ENCODE assay signal across 19 mouse cellular contexts in the genomic region with DNA sequence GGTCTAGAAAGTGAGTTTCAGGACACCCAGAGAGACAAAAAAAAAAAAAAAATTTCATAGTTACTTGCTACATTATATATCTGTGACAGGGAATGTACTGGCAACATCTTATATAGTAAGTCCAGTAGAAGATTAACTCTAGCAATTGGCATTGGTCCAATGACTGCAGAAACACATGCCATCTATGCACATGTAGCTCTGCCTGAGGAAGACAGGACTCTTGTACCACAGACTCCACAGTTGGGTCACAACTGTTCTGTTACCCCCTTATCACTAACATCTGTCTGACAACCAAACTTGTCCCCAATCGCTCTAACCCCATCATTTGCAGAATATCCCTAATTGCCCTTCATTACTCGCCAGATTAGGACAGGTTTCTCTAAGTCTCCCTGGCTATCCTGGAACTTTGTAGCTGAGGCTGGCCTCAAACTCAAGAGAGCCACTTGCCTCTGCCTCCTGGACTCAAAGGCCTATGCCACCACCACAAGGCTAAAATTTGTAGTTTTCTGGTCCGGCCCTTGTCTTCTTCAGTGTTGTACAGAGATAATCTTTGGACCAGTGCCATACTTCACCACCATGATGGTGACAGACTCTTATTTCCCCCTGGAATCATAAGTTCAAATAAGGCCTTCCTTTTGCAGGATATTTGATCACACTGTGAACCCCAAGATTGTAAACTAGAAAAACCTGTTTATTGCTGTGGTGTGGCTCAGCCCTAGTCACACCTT. TPM values are rescaled to one million over a fixed set of nuclear protein-coding genes. Genes with fewer than 3 reads are reported as not detected.
A peak's percentile ranks its signal among the peaks of the same experiment; 100 is the strongest.
DNase-seq lines count a peak whose midpoint lies in the region; ATAC-seq and TF ChIP-seq lines count a peak whose summit lies in the region.
"Had no signal": no experiment of that assay in that cellular context is flagged by ENCODE, and none has a peak within 500 bp of the region (broad histone marks: within the 10 kb centered on the region; RNA-seq: fewer than 3 reads in every experiment).

No protein-coding gene starts in this region.

- DNase-seq in embryonic facial prominence, embryonic 14.5 days (ENCODE audit: low spot score), result peak; percentile 29
- DNase-seq in embryonic facial prominence, embryonic 10.5 days (ENCODE audit: low spot score), result no peak
- peak; percentile 58 for DNase-seq in lung, embryonic 14.5 days
- no peak for DNase-seq in lung, adult 18-20 months
- DNase-seq in liver, embryonic 14.5 days (ENCODE audit: low read depth in 3 of 3, low spot score in 3 of 3), result no peak
- DNase-seq in stomach, postnatal 0 days (ENCODE audit: low spot score), result no peak
- DNase-seq in spleen, postnatal 4 days (ENCODE audit: low spot score in 2 of 2), result no peak
- no peak for DNase-seq in adrenal gland, postnatal 14 days
- DNase-seq: cerebellum, adult 2 months; embryo, embryonic 11 days; forebrain, postnatal 0 days; gastrocnemius, adult 2 months; heart, postnatal 36 days; retina, postnatal 1 day; thymus, postnatal 25 days had no signal

- no peak for TF ChIP-seq CTCF in lung, embryonic 14.5 days (IDR thresholded peaks at IDR 0.05; ENCODE audit: low read depth)
- TF ChIP-seq CTCF in liver, embryonic 14.5 days (IDR thresholded peaks at IDR 0.05; ENCODE audit: low read depth), result no peak
- no peak for TF ChIP-seq CTCF in stomach, postnatal 0 days (IDR thresholded peaks at IDR 0.05; ENCODE audit: low read depth)

- no peak overlapping the region for H3K4me2 ChIP-seq in embryonic facial prominence, embryonic 14.5 days (ENCODE audit: low read depth, low read length)
- H3K4me2 ChIP-seq in lung, embryonic 14.5 days, result no peak overlapping the region
- H3K4me2 ChIP-seq in liver, embryonic 14.5 days (ENCODE audit: low read depth), result peak overlapping the region; percentile 28; the same call in 1 of the 2 replicates
- H3K4me2 ChIP-seq in stomach, postnatal 0 days (replicated peaks; ENCODE audit: low read depth), result no peak overlapping the region
- H3K4me2 ChIP-seq: limb, embryonic 13.5 days; neural tube, embryonic 13.5 days had no signal

- no peaks in the 10 kb centered on the region for H3K4me1 ChIP-seq in embryonic facial prominence, embryonic 14.5 days (ENCODE audit: control insufficient read depth, insufficient read depth, low read length)
- peaks cover 5% of the 10 kb centered on the region; the same call in 1 of the 2 replicates for H3K4me1 ChIP-seq in embryonic facial prominence, embryonic 10.5 days
- H3K4me1 ChIP-seq in lung, embryonic 14.5 days (ENCODE audit: insufficient read depth), result no peaks in the 10 kb centered on the region
- H3K4me1 ChIP-seq in liver, embryonic 14.5 days (replicated peaks; ENCODE audit: control insufficient read depth in 2 of 2, insufficient read depth in 2 of 2, low read length in 1 of 2), result peaks cover 39 to 50% of the 10 kb centered on the region in 2 experiments
- H3K4me1 ChIP-seq in stomach, postnatal 0 days (replicated peaks; ENCODE audit: control insufficient read depth, insufficient read depth), result no peaks in the 10 kb centered on the region
- H3K4me1 ChIP-seq: neural tube, embryonic 13.5 days had no signal

- TF ChIP-seq EP300 in liver, embryonic 14.5 days (IDR thresholded peaks at IDR 0.05; ENCODE audit: low read depth), result peak; percentile 27; the same call in 1 of the 2 replicates
- TF ChIP-seq EP300 in stomach, postnatal 0 days (optimal IDR thresholded peaks at IDR 0.05), result no peak

- no peak overlapping the region for H3K4me3 ChIP-seq in embryonic facial prominence, embryonic 14.5 days (ENCODE audit: low read depth, low read length)
- H3K4me3 ChIP-seq in embryonic facial prominence, embryonic 10.5 days, result no peak overlapping the region
- H3K4me3 ChIP-seq in lung, embryonic 14.5 days (ENCODE audit: low read depth, low read length), result no peak overlapping the region
- no peak overlapping the region for H3K4me3 ChIP-seq in liver, embryonic 14.5 days (ENCODE audit: insufficient read depth in 1 of 2, low read depth in 2 of 2, low read length in 2 of 2)
- H3K4me3 ChIP-seq in stomach, postnatal 0 days (ENCODE audit: low read depth, low read length), result no peak overlapping the region
- H3K4me3 ChIP-seq: gastrocnemius, adult 2 months; heart, embryonic 10.5 days; limb, embryonic 13.5 days; neural tube, embryonic 13.5 days had no signal

- 94% methylated on average over 3 of the region's 3 CpGs for WGBS in embryonic facial prominence, embryonic 14.5 days
- 93% methylated on average over 3 of the region's 3 CpGs for WGBS in embryonic facial prominence, embryonic 10.5 days
- WGBS in lung, embryonic 14.5 days, result 83% methylated on average over 3 of the region's 3 CpGs
- WGBS in liver, embryonic 14.5 days (ENCODE audit: insufficient replicate concordance), result 43% methylated on average over 3 of the region's 3 CpGs
- WGBS in stomach, postnatal 0 days, result 91% methylated on average over 3 of the region's 3 CpGs

- no peak for ATAC-seq in embryonic facial prominence, embryonic 14.5 days (ENCODE audit: low read depth)
- ATAC-seq in lung, embryonic 14.5 days (ENCODE audit: insufficient read depth), result 0 out of 2 replicates have a peak, but pooled peaks have one; percentile 52
- no peak for ATAC-seq in liver, embryonic 14.5 days (ENCODE audit: insufficient read depth)
- 0 out of 2 replicates have a peak, but pooled peaks have one; percentile 35 for ATAC-seq in stomach, postnatal 0 days (ENCODE audit: low FRiP score, low TSS enrichment)
- ATAC-seq: forebrain, postnatal 0 days had no signal

- no peaks in the 10 kb centered on the region for H3K27me3 ChIP-seq in embryonic facial prominence, embryonic 14.5 days (replicated peaks; ENCODE audit: control insufficient read depth, insufficient read depth, low read length)
- no peaks in the 10 kb centered on the region for H3K27me3 ChIP-seq in embryonic facial prominence, embryonic 10.5 days (replicated peaks; ENCODE audit: low read depth, poor library complexity, severe bottlenecking)
- no peaks in the 10 kb centered on the region for H3K27me3 ChIP-seq in lung, embryonic 14.5 days (ENCODE audit: insufficient read depth, low read length)
- no peaks in the 10 kb centered on the region for H3K27me3 ChIP-seq in liver, embryonic 14.5 days (ENCODE audit: control insufficient read depth, insufficient read depth, low read length)
- no peaks in the 10 kb centered on the region for H3K27me3 ChIP-seq in stomach, postnatal 0 days (ENCODE audit: control insufficient read depth, insufficient read depth, low read length)
- H3K27me3 ChIP-seq: CH12.LX; limb, embryonic 13.5 days; neural tube, embryonic 13.5 days had no signal

- H3K36me3 ChIP-seq in embryonic facial prominence, embryonic 14.5 days (ENCODE audit: control insufficient read depth, insufficient read depth, low read length), result 0 out of 2 replicates have a peak, but pooled peaks cover 5% of the 10 kb centered on the region
- H3K36me3 ChIP-seq in embryonic facial prominence, embryonic 10.5 days (replicated peaks), result peaks cover 43% of the 10 kb centered on the region
- no peaks in the 10 kb centered on the region for H3K36me3 ChIP-seq in lung, embryonic 14.5 days (ENCODE audit: insufficient read depth)
- H3K36me3 ChIP-seq in liver, embryonic 14.5 days (replicated peaks; ENCODE audit: control insufficient read depth, insufficient read depth, low read depth), result peaks cover 8% of the 10 kb centered on the region
- no peaks in the 10 kb centered on the region for H3K36me3 ChIP-seq in stomach, postnatal 0 days (ENCODE audit: control insufficient read depth, insufficient read depth, low read length)
- H3K36me3 ChIP-seq: neural tube, embryonic 13.5 days had no signal

- H3K9me3 ChIP-seq in embryonic facial prominence, embryonic 14.5 days (ENCODE audit: control insufficient read depth, low read length), result no peaks in the 10 kb centered on the region
- H3K9me3 ChIP-seq in embryonic facial prominence, embryonic 10.5 days, result no peaks in the 10 kb centered on the region
- no peaks in the 10 kb centered on the region for H3K9me3 ChIP-seq in lung, embryonic 14.5 days (ENCODE audit: low read depth, low read length)
- H3K9me3 ChIP-seq in liver, embryonic 14.5 days (ENCODE audit: control insufficient read depth, low read length), result peaks cover 6% of the 10 kb centered on the region
- no peaks in the 10 kb centered on the region for H3K9me3 ChIP-seq in stomach, postnatal 0 days (ENCODE audit: control insufficient read depth, low read length)
- H3K9me3 ChIP-seq: heart, embryonic 10.5 days; neural tube, embryonic 13.5 days had no signal

- H3K9ac ChIP-seq in embryonic facial prominence, embryonic 14.5 days (ENCODE audit: low read depth, low read length), result no peak overlapping the region
- H3K9ac ChIP-seq in lung, embryonic 14.5 days, result no peak overlapping the region
- no peak overlapping the region for H3K9ac ChIP-seq in liver, embryonic 14.5 days (replicated peaks)
- H3K9ac ChIP-seq in stomach, postnatal 0 days (ENCODE audit: low read length), result no peak overlapping the region
- H3K9ac ChIP-seq: forebrain, postnatal 0 days; limb, embryonic 13.5 days; neural tube, embryonic 13.5 days had no signal

- no peak overlapping the region for H3K27ac ChIP-seq in embryonic facial prominence, embryonic 14.5 days (replicated peaks; ENCODE audit: low read depth, low read length)
- H3K27ac ChIP-seq in embryonic facial prominence, embryonic 10.5 days (replicated peaks), result no peak overlapping the region
- H3K27ac ChIP-seq in lung, embryonic 14.5 days (ENCODE audit: low read depth), result no peak overlapping the region
- H3K27ac ChIP-seq in liver, embryonic 14.5 days, result no peak overlapping the region; the same call in 1 of the 2 replicates
- H3K27ac ChIP-seq in stomach, postnatal 0 days (replicated peaks), result no peak overlapping the region
- H3K27ac ChIP-seq: gastrocnemius, adult 2 months; limb, embryonic 13.5 days; neural tube, embryonic 13.5 days had no signal

RNA-seq across cellular contexts. Expression of gene Memo1, which starts 23.6 kb away (rescaled TPM):
- 94.9 and 102 TPM in 2 replicates for polyA plus RNA-seq in embryonic facial prominence, embryonic 14.5 days (2014; fragmentation: Nextera tagmentation; extraction: Ambion mirVana)
- polyA plus RNA-seq in embryonic facial prominence, embryonic 10.5 days (2016; fragmentation: Nextera tagmentation; extraction: Ambion mirVana), result 89.3 and 94.8 TPM in 2 replicates
- 98.1 and 99.2 TPM in 2 replicates for polyA plus RNA-seq in lung, embryonic 14.5 days (2014; fragmentation: Nextera tagmentation; extraction: Ambion mirVana)
- 24.4 and 38.8 TPM in 2 replicates for polyA plus RNA-seq in liver, embryonic 14.5 days (2012; rRNA removed)
- 111 and 116 TPM in 2 replicates for polyA plus RNA-seq in liver, embryonic 14.5 days (2014; fragmentation: Nextera tagmentation; extraction: Ambion mirVana)
- 61.5 and 63.0 TPM in 2 replicates for polyA plus RNA-seq in stomach, postnatal 0 days (2015; fragmentation: Nextera tagmentation; extraction: Ambion mirVana)
- total RNA-seq in adrenal gland, postnatal 14 days (2021), result 88.5 and 102 TPM in 2 replicates

RNA-seq across cellular contexts. Expression of gene Dpy30, which starts 52.0 kb away (rescaled TPM):
- 174 and 186 TPM in 2 replicates for polyA plus RNA-seq in embryonic facial prominence, embryonic 14.5 days (2014; fragmentation: Nextera tagmentation; extraction: Ambion mirVana)
- 287 and 298 TPM in 2 replicates for polyA plus RNA-seq in embryonic facial prominence, embryonic 10.5 days (2016; fragmentation: Nextera tagmentation; extraction: Ambion mirVana)
- 202 and 207 TPM in 2 replicates for polyA plus RNA-seq in lung, embryonic 14.5 days (2014; fragmentation: Nextera tagmentation; extraction: Ambion mirVana)
- 71.4 and 104 TPM in 2 replicates for polyA plus RNA-seq in liver, embryonic 14.5 days (2012; rRNA removed)
- polyA plus RNA-seq in liver, embryonic 14.5 days (2014; fragmentation: Nextera tagmentation; extraction: Ambion mirVana), result 145 and 149 TPM in 2 replicates
- polyA plus RNA-seq in stomach, postnatal 0 days (2015; fragmentation: Nextera tagmentation; extraction: Ambion mirVana), result 190 and 193 TPM in 2 replicates
- total RNA-seq in adrenal gland, postnatal 14 days (2021), result 89.7 and 95.2 TPM in 2 replicates

Comparison
In these comparisons a context has a peak if more than half of its experiments do, and no peak if none do; other contexts are left out.
1. DNase-seq: peak in embryonic facial prominence, embryonic 14.5 days (single experiment) and lung, embryonic 14.5 days (single experiment); none in embryonic facial prominence, embryonic 10.5 days (single experiment), lung, adult 18-20 months (0 of 2), liver, embryonic 14.5 days (0 of 3), stomach, postnatal 0 days (single experiment), spleen, postnatal 4 days (0 of 2) and adrenal gland, postnatal 14 days (single experiment).
2. ATAC-seq: peak in lung, embryonic 14.5 days (single experiment) and stomach, postnatal 0 days (single experiment); none in embryonic facial prominence, embryonic 14.5 days (single experiment) and liver, embryonic 14.5 days (single experiment).